Mouse (Mus musculus): ENCODE measurements at regions not wholly inside any gene's neighbourhood (a gene's known extent, or its start where the extent isn't known, plus 50 kb on each side); places are given as distances from the start of the nearest gene placed in this dataset.
"Not testable (repeated sequence)": the region's sequence is repeated elsewhere in the genome, so short reads cannot be mapped to it uniquely, and the experiment has no call there.

DNA sequence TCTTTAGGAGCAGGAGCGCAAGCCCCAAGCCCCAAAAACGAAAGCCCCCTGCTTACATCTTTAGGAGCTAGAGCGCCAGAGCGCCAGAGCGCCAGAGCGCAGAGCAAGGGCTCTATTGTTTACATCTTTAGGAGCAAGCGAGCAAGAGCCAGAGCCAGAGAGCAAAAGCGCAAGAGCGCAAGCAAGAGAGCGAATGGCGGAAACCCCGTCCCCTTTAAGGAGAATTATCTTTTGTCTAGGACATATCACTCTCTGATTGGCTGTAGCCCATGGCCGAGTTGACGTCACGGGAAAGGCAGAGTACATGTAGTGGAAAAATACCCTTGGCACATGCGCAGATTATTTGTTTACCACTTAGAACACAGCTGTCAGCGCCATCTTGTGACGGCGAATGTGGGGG is 269.7 kb upstream of the Smim15 start:
- not testable (repeated sequence) for DNase-seq (ENCODE audit: low read depth, low spot score)

DNA sequence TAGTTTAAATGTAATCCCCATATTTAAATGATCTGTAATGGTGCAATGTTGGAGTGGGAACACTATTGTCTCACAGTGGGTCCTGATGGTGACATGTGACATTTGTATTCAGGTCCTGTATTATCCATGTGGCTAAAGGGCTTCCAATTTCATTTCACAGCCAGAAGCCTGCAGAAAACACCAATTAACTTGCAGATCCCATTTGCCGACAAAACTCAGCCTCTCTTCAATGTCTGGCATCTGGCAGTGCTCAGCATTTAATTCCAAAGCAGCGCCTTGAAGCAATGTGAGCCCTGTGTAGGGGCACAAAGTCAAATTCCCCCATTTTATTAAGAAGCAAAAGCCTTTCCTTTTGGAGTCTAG is 277.0 kb upstream of the Smim15 start:
- DNase-seq (ENCODE audit: low read depth, low spot score): no peak

DNA sequence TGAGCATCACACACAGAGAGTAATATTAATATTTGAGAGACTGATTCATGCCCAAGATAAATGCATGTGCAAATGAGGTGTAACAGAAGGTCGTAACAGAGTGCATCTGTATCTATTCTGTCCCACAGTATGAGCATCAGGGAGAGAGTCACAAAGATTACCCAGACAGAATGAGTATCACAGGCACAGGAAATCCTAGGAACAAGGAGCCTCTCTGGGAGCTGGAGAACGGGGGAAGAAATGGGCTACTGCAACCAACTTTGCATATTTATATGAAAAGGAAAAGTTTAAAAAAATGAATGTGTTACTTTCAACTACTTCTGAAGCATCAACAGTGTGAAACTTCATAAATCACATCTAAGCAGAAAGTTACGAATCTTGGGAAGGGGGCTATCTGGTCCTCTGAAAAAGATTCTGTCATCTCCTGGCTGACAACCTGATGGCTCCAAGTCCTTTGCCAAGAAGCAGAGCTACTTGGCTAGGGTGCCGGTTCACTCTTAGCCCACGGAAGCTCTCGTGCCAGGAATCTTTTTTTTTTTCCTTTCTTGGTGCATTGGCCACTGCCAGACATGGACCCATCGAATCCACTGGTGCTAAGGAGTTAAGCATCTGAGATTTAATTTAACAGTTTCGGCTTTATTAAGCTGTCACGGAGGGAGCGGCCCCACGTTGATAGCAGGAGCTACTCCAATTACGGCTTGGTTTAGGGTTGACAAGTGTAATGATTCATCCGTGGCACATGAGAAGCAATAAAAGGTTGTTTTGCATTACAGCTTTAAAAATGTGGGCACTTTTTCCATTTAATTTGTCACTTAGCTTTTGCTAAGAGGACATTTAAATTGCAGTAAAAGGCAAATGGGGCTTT is 277.6 kb upstream of the Smim15 start:
- DNase-seq (ENCODE audit: low read depth, low spot score): no peak

DNA sequence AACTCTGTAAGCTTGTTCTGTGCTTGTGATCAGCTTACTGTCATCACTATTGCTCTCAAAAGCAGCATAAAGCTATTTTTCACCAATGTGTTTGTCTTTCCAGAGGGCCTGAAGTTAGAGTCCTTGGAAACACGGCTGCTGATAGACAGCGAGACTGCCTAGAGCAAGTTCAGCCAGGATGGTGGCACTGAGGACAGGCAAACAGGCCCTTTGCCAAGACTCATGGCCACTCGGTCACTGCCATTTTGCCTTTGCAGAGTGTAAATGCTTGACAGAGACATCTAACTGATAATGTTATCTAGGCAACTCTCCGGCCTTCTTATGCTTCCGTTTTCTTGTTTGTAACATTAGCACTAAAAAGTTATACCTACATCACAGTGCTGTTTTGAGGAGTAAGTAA is 280.3 kb upstream of the Smim15 start:
- DNase-seq (ENCODE audit: low read depth, low spot score): no peak

DNA sequence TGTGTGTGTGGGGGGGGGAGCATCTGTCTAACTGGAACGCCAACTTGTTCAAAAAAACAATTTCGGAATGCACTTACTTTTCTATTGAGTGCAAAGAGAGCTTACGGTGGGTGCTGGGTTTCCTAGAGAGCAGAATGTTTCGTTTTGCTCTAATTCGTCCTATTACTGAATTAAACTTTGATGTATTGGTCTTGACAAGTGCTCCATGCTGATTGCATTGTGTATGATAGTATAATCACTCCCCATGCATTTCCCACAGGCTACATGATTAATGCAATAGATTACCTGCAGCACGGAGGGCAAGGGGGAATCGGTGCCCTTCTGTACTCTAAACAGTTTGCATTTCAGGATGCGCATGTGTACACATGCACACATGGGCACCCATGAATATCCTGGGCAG is 283.7 kb upstream of the Smim15 start:
- no peak for DNase-seq (ENCODE audit: low read depth, low spot score)

DNA sequence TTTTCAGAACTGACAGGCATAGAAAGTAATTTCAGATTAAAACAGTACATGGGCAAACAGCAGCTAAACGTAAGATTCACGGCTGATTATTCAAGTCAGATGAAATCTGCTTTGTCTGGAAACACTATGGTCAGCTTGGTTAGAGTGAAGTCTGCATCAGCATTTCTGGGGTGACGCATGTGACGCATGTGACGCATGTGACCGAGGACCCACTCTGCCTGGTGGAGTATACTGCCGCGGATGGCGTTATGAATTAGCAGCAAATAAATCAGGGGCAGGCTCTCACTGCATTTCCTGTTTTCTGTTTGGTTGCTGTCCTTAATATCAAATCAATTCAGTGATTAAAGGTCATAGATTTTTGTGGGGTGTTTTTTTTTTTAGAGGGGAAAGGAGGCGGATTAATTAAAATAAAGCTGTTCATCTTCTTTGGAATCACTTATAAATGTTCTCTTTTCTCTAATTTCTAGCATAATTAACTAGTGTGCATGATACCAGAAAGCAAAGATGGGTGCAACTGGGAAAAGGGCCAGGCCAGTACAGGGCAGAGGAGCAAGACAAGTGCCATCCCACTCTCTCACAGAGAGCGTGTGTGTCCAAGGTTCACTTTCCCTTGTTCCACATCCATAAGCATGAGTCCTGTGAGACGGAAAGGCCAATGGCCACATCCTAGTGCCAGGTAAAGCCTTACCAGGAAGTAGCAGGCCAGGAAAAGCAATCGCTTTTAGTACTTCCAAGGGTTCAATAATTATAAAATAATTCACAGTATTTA is 285.7 kb upstream of the Smim15 start:
- DNase-seq (ENCODE audit: low read depth, low spot score): no peak

DNA sequence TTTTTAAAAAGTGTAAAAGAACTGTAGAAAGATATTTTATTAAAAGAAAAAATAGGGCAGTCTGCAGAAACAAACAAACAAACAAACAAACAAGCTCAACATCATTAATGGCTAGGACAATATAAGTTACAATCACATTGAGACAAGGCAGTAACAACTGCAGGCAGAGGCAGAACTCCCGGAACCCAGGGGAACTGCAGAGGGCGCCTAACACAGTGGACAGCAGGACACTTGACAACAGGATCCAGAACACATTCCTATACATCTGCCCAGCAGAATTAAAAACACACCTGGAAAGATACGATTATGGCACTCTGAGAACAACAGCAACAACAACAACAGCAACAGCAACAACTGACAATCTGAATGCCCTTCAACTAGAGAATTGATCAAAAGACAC is 291.5 kb upstream of the Smim15 start:
- no peak for DNase-seq (ENCODE audit: low read depth, low spot score)

DNA sequence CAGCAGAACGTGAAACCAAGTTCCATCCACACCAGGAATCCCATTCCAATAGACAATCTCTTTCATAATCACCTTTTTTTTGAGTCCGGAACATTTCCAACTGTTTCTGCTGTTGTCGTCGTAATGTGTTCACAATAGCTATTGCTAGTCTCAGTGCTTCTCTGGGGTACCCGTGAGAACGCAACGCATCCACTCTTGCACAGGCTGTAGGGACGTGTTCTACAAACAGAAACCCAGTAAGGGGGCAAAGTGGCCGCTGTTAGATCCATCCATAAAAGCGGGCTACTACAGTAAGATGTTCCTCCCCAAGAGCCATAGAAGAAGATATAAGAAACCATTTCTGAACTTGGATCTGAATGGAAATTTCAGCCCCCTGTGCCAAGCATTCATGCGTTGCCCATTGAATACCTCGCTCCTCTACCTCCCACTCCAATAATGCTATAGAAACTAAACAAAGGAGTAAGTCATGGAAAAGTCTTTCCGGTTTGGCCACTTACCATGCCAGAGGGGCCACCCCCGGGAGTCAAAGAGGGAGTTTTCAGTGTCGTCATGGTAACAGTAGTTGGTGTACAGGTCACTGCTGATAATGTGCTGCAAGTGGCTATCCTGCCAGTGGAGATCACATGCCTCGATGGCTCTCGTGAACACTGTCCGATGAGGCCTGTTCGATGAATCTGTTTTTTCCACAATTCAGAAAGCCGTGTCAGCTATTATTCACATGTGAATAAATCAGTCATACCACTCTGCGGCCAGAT is 300.6 kb upstream of the Smim15 start:
- no peak for DNase-seq (ENCODE audit: low read depth, low spot score)

DNA sequence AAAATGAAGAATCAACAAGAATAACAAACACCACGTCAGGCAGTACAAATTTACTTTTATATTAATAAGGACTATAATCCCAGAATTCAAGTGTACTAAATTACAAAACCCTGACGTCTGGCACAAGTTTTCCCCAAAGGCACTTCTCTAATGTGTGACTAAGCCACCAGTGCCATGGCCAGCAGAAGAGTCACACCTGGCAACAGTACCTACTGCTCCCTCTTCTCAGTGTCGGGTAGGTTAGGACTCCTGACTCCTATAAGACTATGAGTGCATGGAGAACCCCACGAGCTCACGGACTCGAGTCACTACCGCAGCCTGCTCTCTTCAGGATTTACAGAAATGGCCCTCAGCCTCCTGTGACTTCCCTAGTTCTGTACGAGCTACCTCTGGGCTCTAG is 307.7 kb upstream of the Smim15 start:
- DNase-seq (ENCODE audit: low read depth, low spot score): no peak

DNA sequence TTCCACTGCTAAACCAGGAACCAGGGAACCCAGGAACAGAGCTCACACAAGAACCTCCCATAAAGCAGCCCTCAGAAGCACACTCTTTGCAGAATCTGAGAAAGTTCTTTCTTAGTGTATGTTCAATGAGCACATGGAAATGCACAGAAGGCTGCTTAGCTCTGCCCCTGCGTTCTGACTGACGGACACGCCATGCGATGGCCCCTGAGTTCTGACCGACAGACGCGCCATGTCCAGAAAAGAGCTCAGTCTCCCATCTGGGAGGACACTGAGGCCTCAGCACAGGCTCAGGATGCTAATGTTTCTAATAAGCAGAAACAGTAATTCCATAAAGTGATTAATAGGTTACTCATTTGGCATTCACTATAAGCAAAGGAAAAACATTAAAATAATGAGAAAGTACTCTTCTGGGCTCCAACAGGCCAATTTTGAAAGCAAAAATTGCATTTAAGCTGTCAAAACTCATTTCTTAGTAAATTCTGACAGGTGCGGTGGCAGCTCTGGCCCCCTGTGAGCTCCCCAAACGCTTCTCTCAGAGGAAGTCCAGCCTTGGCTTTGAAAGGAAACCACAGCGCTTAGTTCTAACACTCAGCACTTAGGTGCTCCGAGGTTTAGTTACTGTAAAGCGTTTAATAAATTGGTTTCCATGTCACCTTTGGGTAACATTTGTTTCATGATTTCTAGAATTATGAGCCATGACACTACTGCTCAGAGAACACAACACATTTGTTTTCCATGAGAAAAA is 309.9 kb upstream of the Smim15 start:
- no peak for DNase-seq (ENCODE audit: low read depth, low spot score)

DNA sequence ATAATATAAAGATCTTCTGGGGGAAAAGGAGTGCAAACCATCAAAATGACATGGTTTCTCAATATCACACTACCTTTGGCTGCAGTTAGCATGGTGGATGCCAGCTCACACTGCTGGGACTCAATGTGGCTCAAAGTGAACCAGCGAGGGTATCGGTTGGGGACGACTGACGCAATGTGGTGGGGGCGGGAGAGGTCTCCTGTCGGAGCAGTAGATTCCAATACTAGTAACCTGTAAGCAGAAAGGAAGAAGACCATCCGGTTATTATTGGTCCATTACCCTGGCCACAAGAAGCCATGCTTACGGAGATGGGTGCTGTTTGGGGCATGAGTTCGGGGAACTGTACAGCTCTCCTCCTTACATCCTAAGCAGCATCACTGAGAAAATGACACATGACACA is 313.3 kb upstream of the Smim15 start:
- DNase-seq (ENCODE audit: low read depth, low spot score): no peak

DNA sequence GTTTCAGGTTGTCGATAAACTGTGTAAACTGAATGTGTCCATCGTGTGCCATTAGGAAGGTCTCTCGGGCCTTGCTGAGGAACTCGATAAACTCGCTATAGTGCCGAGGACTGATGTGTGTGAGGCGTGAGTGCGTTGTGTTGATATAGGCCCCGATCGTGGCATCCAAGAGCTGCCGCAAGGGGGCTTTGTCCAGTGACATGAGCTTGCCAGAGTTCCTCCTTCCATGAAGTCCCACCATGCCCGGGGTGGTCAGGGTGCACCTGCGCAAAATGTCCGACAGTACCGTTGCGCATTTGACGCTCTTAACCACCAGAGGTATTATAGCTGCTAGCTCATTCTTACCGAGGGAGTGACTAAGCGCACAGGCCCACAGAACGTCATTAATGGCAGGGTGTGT is 317.8 kb upstream of the Smim15 start:
- DNase-seq (ENCODE audit: low read depth, low spot score): no peak

DNA sequence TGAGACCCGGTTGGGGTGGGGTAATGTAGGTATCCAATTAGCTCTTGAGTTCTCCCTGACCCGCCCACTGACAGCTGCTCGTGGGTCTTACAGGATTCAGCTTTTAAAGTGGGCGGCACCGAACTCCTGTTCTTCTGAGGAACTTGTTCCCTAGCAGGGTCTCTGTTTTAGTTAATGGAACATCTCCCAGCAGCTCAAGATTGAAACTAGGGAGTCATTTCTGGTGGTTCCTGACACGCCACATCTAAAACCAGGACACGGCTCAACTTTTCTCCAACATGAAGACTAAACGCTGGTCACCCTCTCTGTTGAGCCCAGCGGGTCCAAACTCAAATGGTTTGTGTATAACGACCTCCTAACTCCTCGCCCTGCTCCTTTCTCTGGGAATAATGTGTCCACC is 322.3 kb upstream of the Smim15 start:
- no peak for DNase-seq (ENCODE audit: low read depth, low spot score)

DNA sequence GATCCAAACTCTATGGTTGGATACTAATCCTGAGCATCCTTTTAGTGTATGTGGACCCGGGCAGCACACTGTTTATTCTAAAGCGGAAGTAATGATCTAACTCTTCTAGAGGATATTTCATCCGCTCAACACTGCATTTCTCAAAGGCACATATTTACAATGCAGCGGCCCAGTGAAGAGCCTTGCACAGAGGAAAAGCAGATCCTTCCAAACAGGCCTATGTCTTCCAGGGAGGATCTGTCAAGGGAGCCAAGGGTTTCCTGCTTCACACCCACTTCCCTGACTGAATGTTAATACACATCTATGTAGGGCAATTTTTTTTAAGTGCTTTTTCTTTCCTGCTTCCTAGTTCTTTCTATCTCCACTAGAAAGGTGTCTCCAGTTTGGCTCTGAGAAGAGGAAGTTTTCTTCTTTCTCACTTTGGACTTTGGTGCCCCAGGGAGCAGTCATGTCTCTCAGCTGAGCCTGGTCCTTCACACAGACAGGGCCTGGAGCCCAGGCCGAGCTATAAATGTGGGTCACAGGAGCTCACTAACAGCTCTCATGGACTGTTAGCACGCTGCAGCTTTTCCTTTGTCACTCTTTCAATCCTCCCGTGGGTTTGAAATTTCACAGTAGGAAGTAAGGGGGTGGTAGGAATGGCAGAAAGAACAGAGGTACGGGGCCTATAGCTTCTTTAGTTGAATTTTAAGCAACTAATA is 323.2 kb upstream of the Smim15 start:
- DNase-seq (ENCODE audit: low read depth, low spot score): no peak

DNA sequence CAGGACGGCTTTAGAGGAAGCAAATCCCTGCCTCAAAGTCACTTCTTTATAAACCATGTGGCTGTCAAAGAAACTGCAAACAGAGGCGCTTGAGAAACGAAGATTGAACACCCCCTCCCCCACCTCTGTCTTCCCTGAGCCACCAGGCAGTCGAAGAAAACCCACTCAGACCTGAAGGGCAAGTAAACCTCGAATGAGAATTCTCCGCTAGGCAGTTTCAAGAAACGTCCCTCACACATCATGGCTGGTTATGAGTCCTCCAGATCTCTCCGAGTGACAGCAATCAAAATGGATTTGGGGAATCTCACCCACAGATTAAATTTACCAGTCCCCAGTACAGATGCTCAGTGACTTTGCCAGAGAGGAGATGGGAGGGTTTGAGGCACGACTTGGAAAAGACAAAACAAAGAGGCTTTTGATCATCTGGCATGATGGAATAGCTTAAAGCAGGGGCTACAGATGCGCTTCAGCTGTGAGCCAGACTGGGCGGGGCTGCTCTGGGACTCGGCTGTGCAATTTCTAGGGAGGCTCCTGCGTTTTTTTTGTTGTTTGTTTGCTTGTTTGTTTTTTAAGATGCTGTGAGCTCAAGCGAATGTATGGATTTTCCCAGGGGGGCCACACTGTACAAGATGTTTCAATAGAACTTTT is 325.1 kb upstream of the Smim15 start:
- DNase-seq (ENCODE audit: low read depth, low spot score): no peak

DNA sequence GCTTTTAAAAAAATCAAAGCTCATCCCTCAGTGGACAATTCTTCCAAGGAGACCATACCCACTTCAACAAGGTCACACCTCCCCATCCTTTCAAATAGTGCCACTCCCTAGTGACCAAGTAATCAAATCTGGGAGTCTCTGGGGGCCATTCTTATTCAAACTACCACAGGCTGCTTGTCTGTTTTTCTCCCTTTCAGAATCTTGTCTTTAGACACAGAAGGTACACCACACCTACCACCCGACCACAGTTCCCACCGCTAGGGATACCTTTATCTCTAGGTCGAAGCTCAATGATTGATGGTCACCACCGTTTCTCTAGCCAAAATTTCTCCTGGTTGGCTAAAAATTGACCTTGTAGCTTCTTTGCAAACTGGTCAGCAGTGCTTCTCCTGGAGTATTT is 328.6 kb upstream of the Smim15 start:
- DNase-seq (ENCODE audit: low read depth, low spot score): no peak

DNA sequence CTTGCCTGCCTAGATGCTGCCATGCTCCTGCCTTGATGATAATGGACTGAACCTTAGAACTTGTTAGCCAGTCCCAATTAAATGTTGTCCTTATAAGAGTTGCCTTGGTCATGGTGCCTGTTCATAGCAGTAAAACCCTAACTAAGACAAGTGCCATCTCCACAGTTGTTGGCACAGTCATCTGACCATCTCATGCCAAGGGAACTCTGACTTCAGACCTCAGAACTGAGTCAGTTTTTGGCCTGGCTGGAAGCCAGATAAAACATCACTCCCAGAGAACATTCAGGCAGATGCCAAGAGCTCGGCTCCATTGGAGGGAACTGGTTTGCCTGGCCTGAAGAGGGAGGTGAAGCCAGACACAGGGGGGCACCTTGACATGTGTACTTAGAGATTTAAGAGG is 330.2 kb upstream of the Smim15 start:
- DNase-seq (ENCODE audit: low read depth, low spot score): no peak

DNA sequence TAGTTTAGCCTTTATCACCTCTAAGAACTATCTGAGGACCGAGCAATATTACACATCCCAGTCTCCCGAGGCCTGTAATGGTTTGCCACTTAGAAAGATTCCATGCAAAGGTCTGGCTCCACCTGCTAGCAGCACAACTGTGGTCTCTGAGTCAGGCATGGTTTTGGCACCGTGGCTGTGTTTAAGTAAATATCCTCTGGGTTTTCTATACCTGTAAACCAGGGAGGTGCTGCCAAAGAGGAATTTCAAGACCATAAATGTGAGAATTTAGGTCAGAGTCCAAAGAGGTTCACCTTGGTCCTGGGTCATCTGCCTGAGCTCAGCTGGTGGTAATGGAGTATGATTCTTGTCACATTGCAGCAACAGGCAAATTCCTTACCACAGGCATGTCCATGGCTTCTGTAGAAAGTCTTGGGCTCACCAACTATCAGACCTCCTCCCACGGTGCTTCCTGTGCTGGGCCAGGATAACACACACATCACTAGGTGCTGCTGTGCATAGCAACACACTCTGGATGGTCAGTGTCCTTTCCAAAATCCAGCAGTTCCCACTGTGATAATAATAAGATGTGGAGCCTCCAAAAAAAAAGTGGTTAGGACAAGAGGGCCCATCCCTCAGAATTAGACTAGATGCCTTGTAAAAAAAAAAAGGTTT is 332.8 kb upstream of the Smim15 start:
- DNase-seq (ENCODE audit: low read depth, low spot score): no peak

DNA sequence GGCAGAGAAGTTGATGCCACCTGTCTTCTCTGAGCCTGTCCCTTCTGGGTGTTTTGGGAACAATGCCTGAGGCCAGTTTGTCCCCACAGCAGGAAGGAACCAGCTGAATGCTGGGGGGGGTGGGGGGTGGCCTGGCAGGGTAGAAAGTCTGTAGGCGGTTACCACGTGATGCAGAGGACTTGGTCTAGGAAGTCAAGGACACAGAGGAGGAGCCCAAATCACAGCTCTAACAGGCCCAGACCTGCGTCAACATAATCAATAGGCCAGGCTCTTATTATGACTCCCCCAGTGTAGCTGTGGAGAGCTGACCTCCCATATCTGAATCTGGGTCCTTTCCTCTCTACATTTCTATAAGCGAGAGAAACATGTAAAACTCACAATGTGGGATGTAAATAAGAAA is 333.9 kb upstream of the Smim15 start:
- no peak for DNase-seq (ENCODE audit: low read depth, low spot score)

DNA sequence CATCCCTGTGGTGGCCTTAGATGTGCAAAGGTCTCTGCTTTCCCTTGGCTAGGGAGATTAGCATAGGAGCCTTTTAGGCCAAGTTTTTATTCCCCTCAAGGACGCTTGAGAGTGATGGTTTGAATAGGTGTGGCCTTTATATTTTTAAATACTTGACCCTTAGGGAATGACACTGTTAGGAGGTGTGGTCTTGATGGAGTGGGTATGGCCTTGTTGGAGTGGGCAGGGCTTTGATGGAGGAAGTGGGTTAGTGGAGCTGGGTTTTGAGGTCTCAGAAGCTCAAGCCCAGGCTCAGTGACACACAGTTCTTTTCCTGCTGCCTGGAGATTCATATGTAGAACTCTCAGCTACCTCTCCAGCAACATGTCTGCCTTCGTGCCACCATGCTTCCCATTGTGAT is 334.4 kb upstream of the Smim15 start:
- DNase-seq (ENCODE audit: low read depth, low spot score): no peak

All from WW6 (cell line).